Mouse (Mus musculus) erythroblast, embryonic 14.5 days (primary cell): Measurements from ENCODE around the gene Coro1b.

ENCODE experiments used
- GATA1 ChIP-seq: IDR thresholded peaks from 2 replicates; pipeline ENCODE4 v1.6.1; 2012; ENCODE audit warnings: low read length, inconsistent platforms, mixed read lengths
- TAL1 ChIP-seq: IDR thresholded peaks from 3 replicates; pipeline ENCODE4 v1.6.1; 2012; ENCODE audit warnings: low read length, inconsistent platforms, mixed read lengths

GRCm38 (mm10) chr19:4149764-4150461, 1.5 kb downstream of the Coro1b start:
- no peak for TF ChIP-seq TAL1
- no peak for TF ChIP-seq GATA1
